Mouse (Mus musculus): ENCODE results near the gene Slc44a3. TPM values are rescaled to one million over a fixed set of nuclear protein-coding genes. Genes with fewer than 3 reads are reported as not detected.

Slc44a3 gene
- 10 to 100 TPM; 20.3 to 24.1 TPM for total RNA-seq (2021)
- long read RNA-seq, experiment 1, transcript Slc44a3-201 (15 exons, 2,620 nt): major isoform, 9 of 15 reads
- long read RNA-seq, experiment 1, partial matches to known transcripts: 1 of 15 reads
- long read RNA-seq, experiment 1, other reads (novel, unspliced or antisense): 5 of 15 reads
- long read RNA-seq, experiment 2, transcript Slc44a3-201 (15 exons, 2,620 nt): major isoform, 33 of 51 reads
- long read RNA-seq, experiment 2, partial matches to known transcripts: 1 of 51 reads
- long read RNA-seq, experiment 2, other reads (novel, unspliced or antisense): 17 of 51 reads

DNA sequence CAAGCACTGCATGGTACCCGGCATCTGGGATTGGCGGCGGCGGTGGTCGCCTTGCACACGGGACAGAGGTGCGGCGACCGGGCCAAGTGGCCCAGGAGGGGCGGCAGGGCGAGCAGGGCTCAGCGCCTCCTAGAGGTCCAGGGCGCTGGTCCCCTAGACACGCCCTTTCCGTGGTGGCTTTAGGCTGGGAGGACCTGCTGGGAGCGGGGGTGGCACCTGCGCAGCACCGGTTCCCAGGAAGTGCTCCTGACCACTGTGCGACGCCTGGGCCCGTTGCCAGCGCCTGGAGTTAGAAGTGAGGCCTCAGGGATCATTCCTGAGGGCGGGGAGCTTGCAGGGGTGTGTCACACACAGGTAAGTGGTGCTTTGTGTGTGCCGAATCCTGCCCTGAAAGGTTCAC lies at the start of gene Slc44a3:
Gene Slc44a3, minus strand, starts transcription at position 229 of the 400 bp plus-strand sequence.
- DNase-seq (ENCODE audit: low spot score in 2 of 2): peak; percentile 35

DNA sequence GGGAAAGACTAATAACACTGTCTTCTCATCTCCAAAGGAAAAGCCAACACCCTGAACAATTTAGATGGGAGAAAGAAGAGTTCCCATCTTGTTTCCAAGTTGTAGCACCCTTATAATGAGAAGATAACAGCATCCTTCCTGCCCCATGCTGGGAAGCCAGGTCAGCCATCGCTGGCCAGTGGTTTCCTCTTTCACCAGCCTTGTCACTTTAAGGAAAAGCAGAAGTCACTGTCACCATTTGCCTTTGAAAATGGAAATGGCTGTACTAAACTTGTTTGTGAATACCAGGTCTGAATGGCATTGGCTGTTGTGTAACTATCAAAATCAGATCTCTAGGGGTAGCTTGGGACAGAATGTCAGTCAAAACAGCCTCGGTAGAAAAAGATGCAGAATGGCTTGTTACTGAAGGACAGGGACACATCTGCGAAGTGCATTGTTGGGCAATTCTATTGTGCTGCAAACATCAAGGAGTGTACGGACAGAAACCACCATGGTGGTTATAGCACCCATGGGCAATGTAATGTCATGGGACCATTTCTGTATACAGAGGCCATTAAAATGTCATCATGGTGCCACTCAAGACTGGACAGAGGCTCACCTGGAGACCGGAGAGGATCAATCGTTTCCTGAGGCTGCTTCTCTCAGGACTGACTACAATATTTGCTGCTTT lies 47.8 kb upstream of the Slc44a3 start:
- DNase-seq (ENCODE audit: low spot score in 2 of 2): no peak

DNA sequence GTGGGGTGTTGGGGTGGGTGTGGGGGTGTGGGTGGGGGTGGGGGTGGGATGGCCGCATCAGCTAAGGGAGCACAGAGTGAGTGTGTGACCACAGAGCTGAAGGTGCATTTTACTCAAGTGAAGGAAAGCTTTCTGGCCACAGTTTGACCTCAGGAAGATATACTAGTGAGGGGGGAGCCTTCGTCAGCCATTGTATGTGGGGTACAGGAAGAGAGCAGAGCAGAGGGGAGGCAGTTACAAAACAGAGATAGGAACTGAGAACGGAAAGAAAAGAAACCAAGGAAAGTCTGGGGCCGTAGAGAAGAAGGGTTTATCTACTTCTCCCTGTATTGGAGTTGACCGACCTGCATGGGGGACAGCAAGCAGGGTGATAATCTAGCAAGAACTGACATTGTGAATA lies 47.2 kb upstream of the Slc44a3 start:
- DNase-seq (ENCODE audit: low spot score in 2 of 2): no peak

DNA sequence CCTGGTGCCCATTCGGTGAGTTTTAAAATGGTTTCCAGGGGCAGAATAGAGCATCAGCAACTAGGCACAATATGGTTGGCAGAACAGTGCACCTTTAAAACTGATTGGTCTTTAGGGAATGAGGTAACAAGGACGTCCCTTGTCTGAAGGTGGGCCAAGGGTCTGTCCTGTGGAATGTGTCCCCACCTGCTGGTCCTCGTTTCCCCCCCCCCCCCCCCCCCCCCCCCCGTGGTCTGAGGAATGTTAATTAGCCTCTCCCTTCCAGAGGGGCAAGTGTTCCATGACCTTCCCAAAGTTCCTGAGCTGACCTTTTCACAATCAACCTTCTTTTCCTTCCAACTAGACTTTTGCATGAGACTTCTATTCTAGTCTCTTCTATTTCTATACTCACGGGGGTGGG lies 46.5 kb upstream of the Slc44a3 start:
- DNase-seq (ENCODE audit: low spot score in 2 of 2): no peak

DNA sequence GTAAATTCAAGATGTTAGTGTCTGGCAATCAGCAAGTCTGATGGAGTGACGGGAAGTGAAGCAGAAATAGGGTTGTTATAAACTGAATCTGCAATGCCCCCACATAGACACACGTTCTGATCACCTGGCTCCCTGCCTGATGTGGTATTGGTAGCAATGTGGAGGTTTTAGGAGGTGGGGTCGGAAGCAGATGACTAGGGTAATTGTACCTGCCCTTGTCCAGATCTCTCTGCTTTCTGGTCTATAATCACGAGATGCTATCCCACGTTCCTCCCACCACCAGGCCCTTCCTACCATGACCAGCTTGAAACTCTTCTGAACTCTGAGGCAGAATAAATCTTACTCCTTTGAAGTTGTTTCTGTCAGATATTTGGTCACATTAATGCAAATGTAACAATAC lies 45.4 kb upstream of the Slc44a3 start:
- no peak for DNase-seq (ENCODE audit: low spot score in 2 of 2)

DNA sequence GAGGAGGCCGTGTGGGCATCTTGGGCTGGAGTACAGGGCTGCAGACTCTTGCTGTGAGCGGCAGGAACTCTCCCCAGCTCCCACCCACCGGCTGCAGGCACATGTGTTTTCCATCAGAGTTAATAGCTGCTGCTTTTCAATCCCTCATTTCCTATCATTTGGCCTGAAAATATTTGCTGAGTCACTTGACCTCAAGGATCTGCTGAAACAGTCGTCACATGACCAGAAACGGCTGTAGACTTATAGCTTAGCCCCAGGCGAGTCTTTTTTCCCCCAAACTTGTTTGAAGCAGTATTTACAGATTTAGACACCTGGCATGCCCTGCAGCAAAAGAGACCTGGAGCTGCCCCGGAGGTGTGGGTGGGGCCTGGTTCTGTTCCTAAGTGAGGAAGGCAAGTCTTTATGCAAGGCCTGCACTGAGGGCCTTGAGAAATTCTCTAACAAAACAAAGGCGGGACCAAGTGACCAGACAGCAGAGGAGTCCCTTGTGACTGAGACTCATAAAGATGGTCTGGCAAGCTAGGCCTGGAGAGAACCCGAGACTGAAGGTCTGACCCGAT lies 44.9 kb upstream of the Slc44a3 start:
- peak in 1 of 2 experiments; percentile 44 for DNase-seq (ENCODE audit: low spot score in 2 of 2)

DNA sequence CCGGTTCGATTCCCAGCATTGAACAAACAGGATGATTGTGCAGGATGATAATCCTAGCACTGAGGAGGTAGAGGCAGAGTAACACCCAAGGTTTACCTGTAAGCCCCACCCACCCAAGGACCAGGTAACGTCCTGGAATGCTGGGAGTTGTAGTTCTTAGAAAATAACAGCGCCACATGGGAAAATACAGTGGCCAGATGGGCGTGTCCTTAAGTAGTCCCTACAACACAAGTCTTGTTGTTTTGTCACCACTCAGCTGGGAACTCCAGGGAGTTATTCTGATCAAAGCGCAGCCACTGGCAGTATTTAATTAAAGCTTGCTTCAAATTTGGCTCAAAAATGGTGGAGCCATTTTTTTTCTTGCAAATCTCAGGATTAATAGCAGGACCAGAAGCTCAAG lies 44.2 kb upstream of the Slc44a3 start:
- no peak for DNase-seq (ENCODE audit: low spot score in 2 of 2)

DNA sequence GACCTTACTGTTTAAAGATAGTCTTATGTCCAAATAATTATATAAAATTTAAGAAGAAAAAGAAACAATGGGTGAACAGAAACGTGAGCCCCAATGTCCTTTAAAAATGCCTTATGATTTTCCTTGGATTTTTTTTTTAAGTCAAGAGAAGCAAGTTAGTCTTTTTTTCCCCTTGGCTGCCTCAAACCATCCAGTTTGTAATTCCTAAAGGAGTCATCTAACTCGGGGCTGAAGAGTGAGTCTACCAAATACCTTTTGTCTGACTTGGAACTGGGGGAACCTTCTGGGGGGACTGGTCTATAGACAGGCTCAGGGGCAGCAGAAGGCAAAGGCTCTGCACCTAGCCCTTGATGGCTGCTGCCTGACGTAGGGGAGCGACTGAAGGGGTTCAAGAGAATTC lies 42.2 kb upstream of the Slc44a3 start:
- DNase-seq (ENCODE audit: low spot score in 2 of 2): no peak

DNA sequence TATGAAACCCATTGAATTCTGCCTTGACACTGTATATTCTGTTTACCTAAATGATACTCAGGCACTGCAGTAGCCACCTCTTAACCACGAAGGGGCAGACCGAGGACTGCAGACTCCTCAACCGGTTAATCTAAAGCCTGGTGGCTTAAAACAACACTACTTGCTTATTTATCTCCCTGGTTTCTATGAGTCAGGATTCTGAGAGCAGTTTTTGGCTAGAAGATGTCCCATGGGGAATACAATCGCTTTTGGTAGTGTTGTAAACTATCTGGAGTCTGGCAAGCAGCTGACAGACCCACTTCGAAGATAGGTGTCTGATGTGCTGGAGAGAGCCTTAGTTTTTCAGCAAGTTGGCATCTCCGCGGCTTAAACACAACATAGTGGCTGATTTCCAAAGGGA lies 41.7 kb upstream of the Slc44a3 start:
- DNase-seq (ENCODE audit: low spot score in 2 of 2): no peak

DNA sequence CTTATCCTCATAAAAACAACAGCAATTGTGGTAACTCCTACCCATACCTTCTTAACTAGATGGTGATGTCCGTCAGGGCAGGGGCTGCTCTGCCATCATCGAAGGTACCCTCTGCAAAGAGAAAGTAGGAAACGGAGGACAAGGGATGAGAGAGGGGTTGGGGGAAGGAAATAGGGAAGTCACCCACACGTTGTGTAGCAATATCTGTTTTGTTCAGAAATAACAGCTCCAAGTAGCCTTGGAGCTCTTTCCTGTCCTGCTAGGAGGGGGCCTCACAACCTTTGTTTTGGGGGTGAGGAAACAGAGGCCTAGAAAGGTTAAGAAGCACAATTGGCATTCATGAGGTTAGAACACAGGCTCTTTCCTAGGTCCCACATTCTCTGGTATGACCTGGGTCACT lies 39.3 kb upstream of the Slc44a3 start:
- no peak for DNase-seq (ENCODE audit: low spot score in 2 of 2)

DNA sequence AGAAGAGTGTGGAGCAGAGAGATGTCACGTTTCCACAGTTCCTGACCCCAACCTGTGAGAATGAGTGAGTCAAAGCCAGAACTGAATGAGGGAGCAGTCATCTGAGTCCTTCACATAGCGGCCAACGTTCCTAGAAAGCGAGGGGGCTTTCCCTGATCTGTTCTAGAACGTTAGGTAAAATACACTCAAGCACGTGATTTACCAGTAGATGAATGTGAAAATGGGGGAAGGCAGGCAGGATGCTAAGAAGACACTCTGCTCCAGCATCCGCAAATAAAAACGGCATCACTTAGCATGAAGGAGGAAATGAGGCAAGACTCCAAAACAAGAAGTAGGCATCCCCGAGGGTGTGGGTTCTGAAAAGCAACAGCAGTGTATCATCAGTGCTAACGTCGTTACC lies 38.4 kb upstream of the Slc44a3 start:
- no peak for DNase-seq (ENCODE audit: low spot score in 2 of 2)

DNA sequence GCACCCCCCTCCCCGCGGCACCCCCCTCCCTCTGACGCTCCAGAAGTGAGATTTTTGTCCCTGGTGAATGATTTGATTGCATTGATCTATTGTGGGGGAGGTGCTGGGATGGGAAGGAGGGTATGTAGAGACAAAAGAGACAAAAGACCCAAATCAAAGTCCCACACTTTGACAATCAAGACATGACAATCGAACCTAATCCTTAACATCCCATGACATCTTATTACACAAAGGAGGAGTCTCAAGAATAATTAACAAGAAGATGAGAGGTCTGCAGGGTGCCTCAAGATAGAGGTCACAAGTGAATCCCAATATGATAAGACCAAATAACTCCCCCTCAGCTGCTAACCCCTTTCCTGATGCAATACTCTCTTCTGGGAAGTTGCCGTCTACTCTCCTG lies 37.6 kb upstream of the Slc44a3 start:
- DNase-seq (ENCODE audit: low spot score in 2 of 2): no peak

DNA sequence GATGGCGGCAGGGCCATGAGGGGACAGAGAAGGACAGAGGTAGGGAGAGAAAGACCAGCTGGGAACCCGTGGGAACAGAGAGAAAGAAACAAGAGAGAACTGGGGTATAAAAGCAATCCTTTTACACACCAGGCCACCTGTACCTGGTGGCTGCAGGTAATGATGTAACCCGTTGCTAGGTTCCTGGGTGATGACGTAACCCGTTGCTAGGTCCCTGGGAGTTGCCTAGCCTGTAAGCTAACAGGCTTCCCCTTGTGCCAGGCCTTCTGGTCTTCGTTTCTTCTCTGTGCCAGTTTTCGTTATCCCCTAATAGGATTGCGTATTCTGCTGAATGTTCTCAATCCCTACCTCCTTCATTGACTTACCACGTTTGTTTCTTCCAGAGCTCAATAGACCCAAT lies 36.8 kb upstream of the Slc44a3 start:
- no peak for DNase-seq (ENCODE audit: low spot score in 2 of 2)

DNA sequence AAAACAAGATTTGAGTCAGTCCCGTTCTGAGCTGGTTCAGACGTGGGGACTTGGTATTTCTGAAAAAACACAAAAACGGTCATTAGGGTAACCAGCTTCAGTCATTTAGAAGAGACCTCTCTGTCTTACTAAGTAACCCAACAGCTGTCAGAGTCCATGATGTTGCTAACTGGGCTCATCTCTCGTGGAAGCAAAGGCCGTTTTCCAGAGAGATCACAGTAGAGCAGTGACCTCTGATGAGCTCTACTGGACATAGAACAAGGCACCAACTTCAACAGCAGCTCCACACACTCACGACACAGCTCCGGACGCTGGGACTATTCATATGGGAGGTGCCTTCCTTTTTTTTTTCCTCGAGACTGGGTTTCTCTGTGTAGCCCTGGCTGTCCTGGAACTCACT lies 35.7 kb upstream of the Slc44a3 start:
- no peak for DNase-seq (ENCODE audit: low spot score in 2 of 2)

DNA sequence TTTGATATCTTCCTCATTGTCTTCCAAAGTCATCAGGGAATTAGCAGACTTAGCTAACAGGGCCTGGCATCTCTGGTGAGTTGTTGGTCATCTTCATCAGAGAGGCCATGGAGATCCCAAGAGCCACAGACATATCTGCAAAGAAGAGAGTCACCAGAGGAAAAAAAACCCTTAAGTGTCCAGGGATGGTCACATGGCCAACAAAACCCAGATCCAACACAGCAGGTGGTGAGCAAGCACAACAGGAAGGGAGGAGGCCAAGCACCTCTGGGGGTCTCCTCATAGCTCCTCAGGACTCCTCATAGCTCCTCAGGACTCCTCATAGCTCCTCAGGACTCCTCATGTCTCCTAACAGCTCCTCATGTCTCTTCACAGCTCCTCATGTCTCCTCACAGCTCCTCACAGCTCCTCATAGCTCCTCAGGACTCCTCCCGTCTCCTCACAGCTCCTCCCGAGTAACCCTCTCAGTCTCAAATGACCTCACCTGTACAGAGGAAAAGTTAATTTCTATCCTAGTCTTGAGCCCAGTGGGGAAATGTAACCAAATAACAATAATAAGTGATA lies 35.2 kb upstream of the Slc44a3 start:
- no peak for DNase-seq (ENCODE audit: low spot score in 2 of 2)

DNA sequence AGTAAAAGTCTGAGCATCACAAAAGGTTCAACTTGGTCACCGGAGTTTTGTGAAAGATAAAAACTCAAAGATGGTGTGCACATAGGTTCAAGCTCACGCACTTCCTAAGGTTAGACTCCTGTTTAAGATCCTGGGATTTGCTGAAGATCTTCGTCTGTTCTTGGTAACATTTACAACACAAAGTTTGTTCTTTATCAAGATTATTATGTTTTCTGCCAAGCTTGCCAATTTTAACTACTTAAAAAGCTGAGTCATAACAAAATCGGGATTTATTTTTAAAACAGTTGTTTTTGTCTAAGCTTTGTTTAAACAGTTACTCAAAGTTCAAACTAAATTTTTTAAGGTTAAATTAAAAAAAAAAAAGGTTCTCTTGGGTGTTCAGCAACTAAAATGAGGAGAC lies 34.7 kb upstream of the Slc44a3 start:
- DNase-seq (ENCODE audit: low spot score in 2 of 2): no peak

DNA sequence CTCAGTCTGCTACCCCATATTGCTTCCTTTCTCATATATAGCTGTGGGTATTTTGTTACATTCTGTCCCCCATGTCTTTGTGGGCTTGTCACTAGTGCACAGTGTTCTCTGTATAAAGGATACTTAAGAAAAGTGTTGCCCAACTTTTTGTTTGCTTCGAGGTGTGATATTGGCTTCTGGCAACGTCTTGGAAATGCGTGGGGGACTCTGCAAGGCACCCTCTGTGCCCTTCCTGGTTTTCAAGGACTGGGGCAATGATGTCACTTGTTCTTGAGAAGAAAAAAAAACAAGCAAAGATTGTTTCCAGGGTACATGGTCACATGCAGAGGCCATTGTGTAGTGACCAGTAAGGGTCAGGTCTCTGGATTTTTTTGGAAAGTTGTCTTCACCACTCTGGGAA lies 29.6 kb upstream of the Slc44a3 start:
- no peak for DNase-seq (ENCODE audit: low spot score in 2 of 2)

DNA sequence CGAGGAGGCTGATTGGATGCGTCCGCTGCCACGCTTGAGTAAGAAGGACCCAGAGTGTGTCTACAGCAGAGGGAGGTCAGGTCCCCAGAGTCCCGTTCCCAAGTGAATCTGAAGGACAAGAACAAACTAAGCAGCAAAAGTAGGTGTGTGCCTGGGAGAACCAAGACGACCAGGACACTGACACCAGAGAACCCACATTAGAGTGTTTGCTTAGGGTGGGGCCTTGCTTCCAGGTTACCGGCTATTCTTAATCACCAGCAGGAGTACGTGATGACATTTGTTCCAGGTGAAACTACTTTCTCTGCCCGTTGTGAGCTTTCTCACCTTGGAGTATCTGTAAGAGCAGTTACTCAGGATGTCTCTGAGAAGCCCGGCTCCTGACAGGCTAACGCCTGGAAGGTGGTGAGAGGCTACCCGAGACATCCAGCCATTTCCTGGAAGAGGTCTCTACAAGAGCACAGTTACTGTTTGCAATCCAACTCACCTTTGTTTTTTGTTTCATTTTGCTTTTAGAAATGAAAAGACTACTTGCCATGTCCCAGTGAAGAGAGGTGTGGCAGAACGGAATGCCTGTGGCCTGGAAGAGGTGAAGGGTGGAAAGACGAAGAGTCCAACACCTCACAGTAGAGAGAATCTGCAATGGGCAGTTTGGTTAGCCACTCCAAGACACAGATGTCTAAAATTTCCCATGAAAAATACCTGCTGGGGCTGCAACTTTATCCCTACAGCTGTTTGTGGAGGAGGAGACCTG lies 28.1 kb upstream of the Slc44a3 start:
- no peak for DNase-seq (ENCODE audit: low spot score in 2 of 2)

DNA sequence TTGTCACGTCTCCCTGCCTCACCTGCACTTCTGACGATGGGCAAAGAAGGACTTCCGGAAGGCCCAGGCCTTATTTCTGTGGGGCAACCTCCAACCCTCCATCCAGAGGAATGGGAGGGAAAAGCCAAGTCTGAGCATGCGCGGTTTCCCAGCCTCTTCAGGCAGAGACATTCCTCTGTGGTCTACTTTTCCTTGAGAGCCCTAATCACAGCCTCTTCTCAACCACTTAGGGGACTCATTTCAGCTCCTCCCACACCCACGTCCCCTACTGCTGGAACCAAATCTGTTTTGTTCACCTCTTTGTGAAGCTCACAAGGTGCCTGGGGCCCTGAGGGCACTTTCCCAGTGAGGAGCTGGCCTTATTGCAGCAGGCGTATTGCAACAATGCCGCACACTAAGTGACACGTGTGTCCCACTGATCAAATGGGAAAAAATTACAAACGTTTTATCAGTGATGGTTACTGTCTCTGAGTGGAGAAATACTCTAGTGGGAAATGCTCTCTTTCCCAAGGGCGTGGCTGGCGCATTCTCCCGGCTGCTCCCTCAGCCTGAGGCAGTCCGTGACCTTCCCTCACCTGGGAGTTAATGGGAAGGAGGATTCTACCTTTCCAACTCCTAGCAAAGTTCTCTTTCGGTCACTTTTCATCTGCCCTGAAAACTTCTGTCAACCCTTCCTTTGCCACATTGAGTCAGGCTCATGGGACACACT lies 27.4 kb upstream of the Slc44a3 start:
- no peak for DNase-seq (ENCODE audit: low spot score in 2 of 2)

DNA sequence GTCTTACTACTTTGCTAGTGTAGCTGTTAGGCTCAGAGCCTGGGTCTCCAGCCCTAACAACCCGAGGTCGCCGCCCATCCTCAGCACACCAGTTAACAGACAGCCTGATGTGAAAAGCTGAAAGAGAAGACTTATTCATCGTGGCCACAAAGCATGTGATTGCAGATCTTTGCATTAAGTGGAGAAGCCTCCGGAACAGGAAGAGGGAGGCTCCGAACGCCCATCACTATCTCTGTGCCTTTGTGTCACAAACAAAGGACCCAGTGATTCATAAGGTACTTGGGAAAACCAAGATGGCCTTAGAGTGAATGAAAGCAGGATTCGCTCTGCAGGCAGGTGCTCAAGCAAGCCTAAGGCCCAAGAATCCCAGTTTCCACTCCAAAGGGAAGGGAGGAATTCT lies 26.7 kb upstream of the Slc44a3 start:
- no peak for DNase-seq (ENCODE audit: low spot score in 2 of 2)

DNA sequence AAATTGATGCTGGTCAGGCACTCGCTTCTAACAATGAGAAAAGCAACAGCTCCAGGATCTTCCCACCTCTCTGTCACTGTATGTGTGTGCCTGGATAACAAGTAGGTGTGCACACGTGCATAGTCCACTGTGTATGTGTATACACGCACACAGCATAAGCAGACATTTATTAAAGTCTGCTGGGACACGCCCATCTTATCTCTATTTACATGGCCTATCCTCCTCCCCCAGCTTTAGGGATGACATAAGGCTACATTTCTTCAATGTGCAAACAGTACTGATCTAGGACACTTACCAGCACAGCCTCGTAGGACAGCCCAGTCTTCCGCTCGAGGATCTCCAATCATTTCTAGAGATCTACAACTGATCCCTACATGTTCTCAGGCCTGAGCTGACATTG lies 24.1 kb upstream of the Slc44a3 start:
- DNase-seq (ENCODE audit: low spot score in 2 of 2): no peak
